Mouse (Mus musculus) intestine, embryonic 15.5 days (tissue): ENCODE data around the gene Gnb1. TPM values are rescaled to one million over a fixed set of nuclear protein-coding genes. Genes with fewer than 3 reads are reported as not detected.
A peak's percentile ranks its signal among the peaks of the same experiment; 100 is the strongest.

Experiments
- ATAC-seq: fragments of 200-750 bp; cut with Nextera tagmentation; 2 replicates; pipeline ENCODE4 v1.8.0; 2017; ENCODE audit warnings: moderate TSS enrichment, moderate library complexity
- H3K27ac ChIP-seq: fragments of 300-500 bp; sonication (generic); 2 replicates; pipeline ENCODE4 v1.5.1; 2015; ENCODE audit warnings: mild to moderate bottlenecking, inconsistent platforms
- H3K27me3 ChIP-seq: fragments of 300-500 bp; sonication (generic); replicated peaks from 2 replicates; pipeline ENCODE4 v1.6.1; 2015; ENCODE audit warnings: inconsistent platforms
- H3K36me3 ChIP-seq: fragments of 300-500 bp; sonication (generic); 2 replicates; pipeline ENCODE4 v1.6.1; 2015; ENCODE audit warnings: inconsistent platforms
- H3K4me1 ChIP-seq: fragments of 300-500 bp; sonication (generic); replicated peaks from 2 replicates; pipeline ENCODE4 v1.6.1; 2015; ENCODE audit warnings: inconsistent platforms
- H3K4me2 ChIP-seq: fragments of 300-500 bp; sonication (generic); replicated peaks from 2 replicates; pipeline ENCODE4 v1.6.1; 2015; ENCODE audit warnings: mild to moderate bottlenecking, inconsistent platforms
- H3K4me3 ChIP-seq: fragments of 300-500 bp; sonication (generic); replicated peaks from 2 replicates; pipeline ENCODE4 v1.5.1; 2015; ENCODE audit warnings: inconsistent platforms
- H3K9ac ChIP-seq: fragments of 300-500 bp; sonication (generic); 2 replicates; pipeline ENCODE4 v1.6.1; 2015; ENCODE audit warnings: inconsistent platforms
- H3K9me3 ChIP-seq: fragments of 300-500 bp; sonication (generic); 2 replicates; pipeline ENCODE4 v1.6.1; 2016; ENCODE audit warnings: inconsistent platforms
- WGBS: fragments of 180-500 bp; shearing (Covaris S2); methylation state at CpG from one replicate; pipeline ENCODE4 v1.1.7; 2015; 5-methylcytosine and 5-hydroxymethylcytosine counted together
- polyA plus RNA-seq: library from polyadenylated mRNA; unstranded; fragments of >200 nt; fragmentation: Nextera tagmentation; extraction: Ambion mirVana; gene quantifications from 2 replicates; pipeline ENCODE4 v1.2.1, GENCODE M21; 2015

The Gnb1 gene
- polyA plus RNA-seq, 1 experiment from 2014 or later, result 460 TPM

GRCm38 (mm10) chr4:155488232-155489025 is 2.7 kb upstream of the Gnb1 start:
- Histone ChIP-seq H3K27ac (peak overlapping the region; percentile 90), H3K9ac (0 out of 2 replicates have a peak overlapping the region, but pooled peaks have one; percentile 2), H3K4me3 (no peak overlapping the region), H3K9me3 (no peaks in the 10 kb centered on the region), H3K36me3 (no peaks in the 10 kb centered on the region), H3K4me1 (peaks cover 45% of the 10 kb centered on the region), H3K4me2 (peak overlapping the region; percentile 27), H3K27me3 (no peaks in the 10 kb centered on the region)
- ATAC-seq, result peak; percentile 88
- 27% methylated on average over 8 of the region's 8 CpGs for WGBS

GRCm38 (mm10) chr4:155489101-155489970 is 1.8 kb upstream of the Gnb1 start:
- H3K4me2 ChIP-seq, result no peak overlapping the region
- WGBS, result 73% methylated on average over 9 of the region's 9 CpGs
- H3K36me3 ChIP-seq, result no peaks in the 10 kb centered on the region
- no peak for ATAC-seq
- peaks cover 51% of the 10 kb centered on the region for H3K4me1 ChIP-seq
- no peaks in the 10 kb centered on the region for H3K27me3 ChIP-seq
- no peak overlapping the region for H3K4me3 ChIP-seq
- no peaks in the 10 kb centered on the region for H3K9me3 ChIP-seq
- no peak overlapping the region for H3K9ac ChIP-seq
- H3K27ac ChIP-seq, result peak overlapping the region; percentile 90

GRCm38 (mm10) chr4:155490456-155490855 is 705 bp upstream of the Gnb1 start:
- H3K4me3 ChIP-seq, result peak overlapping the region; percentile 98
- no peaks in the 10 kb centered on the region for H3K9me3 ChIP-seq
- H3K27me3 ChIP-seq, result no peaks in the 10 kb centered on the region
- peak overlapping the region; percentile 78 for H3K27ac ChIP-seq
- H3K36me3 ChIP-seq, result no peaks in the 10 kb centered on the region
- ATAC-seq, result no peak
- H3K9ac ChIP-seq, result peak overlapping the region; percentile 99
- H3K4me2 ChIP-seq, result peak overlapping the region; percentile 76
- peaks cover 57% of the 10 kb centered on the region for H3K4me1 ChIP-seq
- 21% methylated on average over 5 of the region's 5 CpGs for WGBS

- Histone ChIP-seq H3K4me3 (peak overlapping the region; percentile 98), H3K9ac (peak overlapping the region; percentile 99), H3K4me1 (peaks cover 57% of the 10 kb centered on the region), H3K27ac (peak overlapping the region; percentile 89), H3K4me2 (peak overlapping the region; percentile 76), H3K27me3 (no peaks in the 10 kb centered on the region), H3K36me3 (no peaks in the 10 kb centered on the region), H3K9me3 (no peaks in the 10 kb centered on the region)
- WGBS, result under 1% methylated on average over 54 of the region's 54 CpGs
- ATAC-seq, result peak; percentile 24
Measured at GRCm38 (mm10) chr4:155491529-155492130, 469 bp downstream of the Gnb1 start.

- H3K4me1 ChIP-seq, result peaks cover 54% of the 10 kb centered on the region
Measured at GRCm38 (mm10) chr4:155492131-155492633, 1.0 kb downstream of the Gnb1 start.

GRCm38 (mm10) chr4:155494891-155495290 is 3.7 kb downstream of the Gnb1 start:
- Histone ChIP-seq H3K4me3 (no peak overlapping the region), H3K4me1 (peaks cover 32% of the 10 kb centered on the region), H3K9ac (no peak overlapping the region), H3K4me2 (0 out of 2 replicates have a peak overlapping the region, but pooled peaks have one; percentile 76), H3K27ac (no peak overlapping the region), H3K9me3 (no peaks in the 10 kb centered on the region), H3K27me3 (no peaks in the 10 kb centered on the region), H3K36me3 (no peaks in the 10 kb centered on the region)
- ATAC-seq, result no peak
- WGBS, result 63% methylated on average over 4 of the region's 4 CpGs

More at GRCm38 (mm10) chr4:155492131-155492633, 1.0 kb downstream of the Gnb1 start:
- H3K4me3 ChIP-seq, result peak overlapping the region; percentile 98
- under 1% methylated on average over 51 of the region's 51 CpGs for WGBS
- no peaks in the 10 kb centered on the region for H3K27me3 ChIP-seq
- ATAC-seq, result no peak
- no peaks in the 10 kb centered on the region for H3K9me3 ChIP-seq
- no peaks in the 10 kb centered on the region for H3K36me3 ChIP-seq
- peak overlapping the region; percentile 99 for H3K9ac ChIP-seq
- peak overlapping the region; percentile 76 for H3K4me2 ChIP-seq
- peak overlapping the region; percentile 89 for H3K27ac ChIP-seq

- H3K4me3 ChIP-seq, result no peak overlapping the region
- H3K9ac ChIP-seq, result no peak overlapping the region
- H3K36me3 ChIP-seq, result no peaks in the 10 kb centered on the region
- H3K27me3 ChIP-seq, result no peaks in the 10 kb centered on the region
- H3K4me2 ChIP-seq, result no peak overlapping the region
- H3K27ac ChIP-seq, result no peak overlapping the region
- WGBS, result 80% methylated on average over 3 of the region's 3 CpGs
- peaks cover 26% of the 10 kb centered on the region for H3K4me1 ChIP-seq
- ATAC-seq, result no peak
- H3K9me3 ChIP-seq, result no peaks in the 10 kb centered on the region
Measured at GRCm38 (mm10) chr4:155497963-155498362, 6.8 kb downstream of the Gnb1 start.

GRCm38 (mm10) chr4:155501126-155501525 is 10.0 kb downstream of the Gnb1 start:
- H3K36me3 ChIP-seq, result no peaks in the 10 kb centered on the region
- ATAC-seq, result no peak
- H3K4me2 ChIP-seq, result no peak overlapping the region
- peaks cover 20% of the 10 kb centered on the region; the same call in 1 of the 2 replicates for H3K4me1 ChIP-seq
- H3K9ac ChIP-seq, result no peak overlapping the region
- no peak overlapping the region for H3K27ac ChIP-seq
- H3K9me3 ChIP-seq, result no peaks in the 10 kb centered on the region
- H3K4me3 ChIP-seq, result no peak overlapping the region
- no peaks in the 10 kb centered on the region for H3K27me3 ChIP-seq
- WGBS, result 56% methylated on average over 2 of the region's 2 CpGs

GRCm38 (mm10) chr4:155505067-155505466 is 13.9 kb downstream of the Gnb1 start:
- Histone ChIP-seq H3K36me3 (no peaks in the 10 kb centered on the region), H3K9ac (no peak overlapping the region), H3K4me2 (no peak overlapping the region), H3K27ac (no peak overlapping the region), H3K27me3 (no peaks in the 10 kb centered on the region), H3K4me3 (no peak overlapping the region), H3K9me3 (no peaks in the 10 kb centered on the region), H3K4me1 (peaks cover 12% of the 10 kb centered on the region)
- no peak for ATAC-seq
- WGBS, result 60% methylated on average over 8 of the region's 8 CpGs

- 76% methylated on average over 5 of the region's 5 CpGs for WGBS
- H3K27ac ChIP-seq, result no peak overlapping the region
- no peak for ATAC-seq
- no peaks in the 10 kb centered on the region for H3K36me3 ChIP-seq
- H3K9me3 ChIP-seq, result no peaks in the 10 kb centered on the region
- H3K9ac ChIP-seq, result no peak overlapping the region
- H3K4me2 ChIP-seq, result no peak overlapping the region
- H3K4me3 ChIP-seq, result no peak overlapping the region
- peaks cover 12% of the 10 kb centered on the region for H3K4me1 ChIP-seq
- no peaks in the 10 kb centered on the region for H3K27me3 ChIP-seq
Measured at GRCm38 (mm10) chr4:155505671-155506295, 14.6 kb downstream of the Gnb1 start.

GRCm38 (mm10) chr4:155508614-155509013 is 17.5 kb downstream of the Gnb1 start:
- WGBS, result 85% methylated on average over 4 of the region's 4 CpGs

More at GRCm38 (mm10) chr4:155508614-155509013, 17.5 kb downstream of the Gnb1 start:
- Histone ChIP-seq H3K9me3 (no peaks in the 10 kb centered on the region), H3K36me3 (no peaks in the 10 kb centered on the region), H3K4me3 (no peak overlapping the region), H3K4me1 (peaks cover 10% of the 10 kb centered on the region), H3K9ac (no peak overlapping the region), H3K4me2 (no peak overlapping the region), H3K27me3 (no peaks in the 10 kb centered on the region), H3K27ac (no peak overlapping the region)
- ATAC-seq, result no peak
